Mouse (Mus musculus) liver, embryonic 14.5 days (tissue): Measurements from ENCODE around the gene Vps35l.

Source experiments
- CTCF ChIP-seq: IDR thresholded peaks from 2 replicates; pipeline ENCODE4 v1.5.1; 2016; ENCODE audit warnings: antibody characterized with exemption, low read depth, control low read depth
- EP300 ChIP-seq: IDR thresholded peaks from 2 replicates; pipeline ENCODE4 v1.6.1; 2016; ENCODE audit warnings: antibody characterized with exemption, low read depth

DNA sequence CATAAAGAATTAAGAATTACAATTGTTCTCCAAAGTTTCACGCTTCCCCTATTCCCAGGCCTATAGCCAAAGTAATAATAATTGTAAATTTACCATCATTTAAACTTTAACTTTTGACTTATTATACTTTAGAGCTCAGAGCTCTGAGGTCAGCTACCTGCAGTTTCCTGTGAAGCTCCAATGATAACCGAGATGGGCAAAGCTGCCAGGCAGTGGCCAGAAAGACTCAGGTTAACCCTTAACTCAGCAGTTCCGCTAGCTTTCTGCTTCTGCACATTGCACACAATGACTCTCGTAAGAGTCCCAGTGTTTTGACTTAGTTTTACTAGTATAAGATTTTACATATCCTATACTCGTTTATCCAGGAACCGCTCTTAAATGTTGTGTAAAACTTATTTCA is 46.1 kb downstream of the Vps35l start:
- TF ChIP-seq CTCF (no peak), EP300 (no peak)
